Mouse (Mus musculus): ENCODE measurements around the gene Supt16.

Gene Supt16

DNA sequence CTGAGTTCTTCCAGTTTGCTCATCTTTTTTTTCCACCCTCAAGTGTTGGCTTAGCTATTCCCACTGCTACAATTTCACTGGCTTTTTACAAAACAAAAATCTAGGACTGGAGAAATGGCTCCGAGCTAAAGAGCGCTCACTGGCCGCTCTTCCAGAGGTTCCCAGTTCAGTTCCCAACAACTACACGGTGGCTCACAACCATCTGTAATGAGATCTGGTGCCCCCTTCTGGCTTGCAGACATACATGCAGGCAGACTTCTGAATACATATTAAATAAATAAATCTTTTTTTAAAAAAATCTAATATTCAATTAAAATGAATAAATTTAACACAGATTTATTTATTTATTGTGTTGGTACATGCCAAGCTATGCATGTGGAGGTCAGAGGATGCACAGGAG is 50.7 kb downstream of the Supt16 start:
- DNase-seq (ENCODE audit: low spot score) = no peak

DNA sequence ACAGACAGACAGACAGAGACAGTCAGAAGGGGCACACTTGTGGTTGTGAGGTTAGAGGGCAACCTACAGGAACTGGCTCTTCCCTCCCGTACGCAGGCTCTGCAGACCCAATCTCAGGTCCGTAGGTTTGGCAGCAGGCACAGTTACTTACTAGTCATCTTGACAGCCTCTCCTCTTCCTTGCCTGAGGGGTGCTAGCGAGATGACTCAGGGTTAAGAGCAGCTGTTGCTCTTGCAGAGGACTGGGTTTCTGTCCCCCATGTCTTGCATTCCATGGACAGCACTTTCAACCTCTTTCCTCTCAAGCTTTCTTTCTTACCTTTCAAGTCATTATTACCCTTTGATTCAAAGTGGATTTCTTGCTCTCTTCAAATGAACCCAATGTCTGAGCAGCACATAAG is 53.1 kb downstream of the Supt16 start:
- no peak for DNase-seq (ENCODE audit: low spot score)

DNA sequence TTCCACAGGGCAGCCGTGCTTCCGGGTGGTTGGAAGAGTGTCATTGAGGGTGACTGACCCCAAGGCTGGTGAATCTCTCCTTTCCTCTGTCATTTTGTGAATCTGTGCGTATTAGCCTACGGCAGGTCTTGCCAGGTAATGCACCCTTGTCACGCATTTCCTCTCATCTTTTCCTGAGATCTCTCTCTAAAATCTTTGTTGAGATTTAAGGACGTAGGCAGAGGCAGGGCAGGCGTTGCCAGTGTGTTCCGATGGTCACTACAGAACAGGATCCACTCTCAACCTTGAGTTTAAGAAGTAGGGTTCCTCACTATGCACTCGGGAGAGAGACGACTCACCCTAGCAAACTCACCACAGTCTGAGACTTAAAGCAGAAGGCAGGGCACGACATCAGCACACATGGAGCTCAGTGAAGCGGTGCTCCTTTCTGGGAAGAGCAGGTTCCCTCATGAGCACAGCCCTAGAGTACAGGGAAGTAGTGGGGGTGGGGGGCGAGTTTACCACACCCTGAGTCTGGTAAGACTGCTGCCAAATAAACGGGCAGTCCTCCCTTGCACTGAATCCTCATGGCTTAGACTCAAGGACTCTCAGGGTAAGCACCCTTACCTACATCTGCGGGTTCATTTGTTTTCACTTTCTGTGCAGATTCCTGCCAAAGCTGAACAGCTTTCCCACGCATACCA is 55.6 kb downstream of the Supt16 start:
- no peak for DNase-seq (ENCODE audit: low spot score)

DNA sequence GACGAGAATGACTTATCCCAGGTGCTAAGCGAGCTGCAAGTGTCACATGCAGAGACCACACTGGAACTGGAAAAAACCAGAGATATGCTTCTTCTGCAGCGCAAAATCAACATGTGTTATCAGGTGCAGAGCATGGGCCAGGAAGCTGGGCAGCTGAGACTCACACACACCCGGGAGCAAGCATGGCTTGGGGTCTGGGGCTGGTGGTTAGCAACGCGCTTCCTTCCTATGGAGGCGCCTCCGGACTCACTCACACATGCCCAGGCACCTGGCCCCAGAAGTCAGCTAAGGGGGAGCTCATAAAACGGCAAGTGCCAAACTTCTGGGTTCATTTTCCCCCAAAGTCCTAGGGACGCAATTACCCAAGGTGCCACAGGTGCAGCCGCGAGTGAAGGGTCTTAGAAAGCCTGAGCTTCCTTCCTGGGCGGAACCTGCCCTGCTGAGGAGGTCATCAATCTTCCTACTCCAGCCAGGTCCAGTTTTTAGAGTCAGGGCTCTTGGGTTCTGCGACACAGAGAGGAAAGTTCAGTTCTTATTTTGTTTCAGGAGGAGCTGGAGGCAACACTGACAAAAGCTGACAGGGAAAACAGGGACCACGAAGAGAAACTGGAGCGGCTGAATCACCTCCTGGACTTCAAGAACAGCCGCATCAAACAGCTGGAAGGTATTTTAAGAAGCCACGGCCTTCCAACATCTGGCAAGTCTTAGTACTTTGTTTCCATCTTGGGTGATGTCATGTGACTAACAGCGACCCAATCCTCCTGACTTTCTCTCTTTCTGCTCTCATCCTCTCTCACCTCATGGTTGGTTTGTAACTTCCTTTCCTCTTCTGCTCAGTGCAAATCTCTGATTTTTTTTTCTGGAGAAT is 56.4 kb downstream of the Supt16 start:
- DNase-seq (ENCODE audit: low spot score) = no peak

DNA sequence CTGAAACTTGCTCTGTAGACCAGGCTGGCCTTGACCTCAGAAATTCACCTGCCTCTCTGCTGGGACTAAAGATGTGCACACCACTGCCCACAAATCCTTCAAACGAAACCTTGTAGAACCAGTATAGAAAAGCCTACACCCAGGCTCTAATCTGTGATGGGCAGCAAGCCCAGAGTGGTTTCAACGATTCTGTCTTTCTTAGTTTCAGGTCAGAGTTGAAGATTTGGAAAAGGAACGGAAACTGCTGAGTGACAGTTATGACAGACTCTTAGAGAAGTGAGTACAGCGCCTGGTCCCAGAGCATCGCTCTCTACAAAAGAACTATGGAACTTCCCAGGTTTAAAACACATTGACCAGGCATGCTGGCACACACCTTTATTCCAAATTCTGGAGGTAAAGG is 63.6 kb downstream of the Supt16 start:
- DNase-seq (ENCODE audit: low spot score) = no peak

DNA sequence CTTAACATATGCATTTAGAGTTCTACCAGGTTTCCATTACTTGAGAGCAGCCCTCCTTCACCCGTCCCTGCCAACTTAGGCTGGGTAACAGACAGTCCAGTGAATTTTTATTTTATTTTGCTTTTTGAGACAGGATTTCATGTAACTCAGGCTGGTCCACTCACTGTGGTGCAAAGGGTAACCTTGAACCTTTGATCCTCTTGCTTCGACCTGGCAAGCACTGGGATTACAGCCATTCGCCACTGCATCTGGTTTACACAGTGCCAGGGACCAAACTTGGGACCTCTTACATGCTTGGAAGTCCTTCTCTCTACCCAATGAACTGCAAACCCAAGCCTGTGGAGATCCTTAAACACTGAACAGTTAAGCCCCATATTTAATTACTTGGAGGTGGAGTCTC is 72.6 kb downstream of the Supt16 start:
- DNase-seq (ENCODE audit: low spot score) = no peak

DNA sequence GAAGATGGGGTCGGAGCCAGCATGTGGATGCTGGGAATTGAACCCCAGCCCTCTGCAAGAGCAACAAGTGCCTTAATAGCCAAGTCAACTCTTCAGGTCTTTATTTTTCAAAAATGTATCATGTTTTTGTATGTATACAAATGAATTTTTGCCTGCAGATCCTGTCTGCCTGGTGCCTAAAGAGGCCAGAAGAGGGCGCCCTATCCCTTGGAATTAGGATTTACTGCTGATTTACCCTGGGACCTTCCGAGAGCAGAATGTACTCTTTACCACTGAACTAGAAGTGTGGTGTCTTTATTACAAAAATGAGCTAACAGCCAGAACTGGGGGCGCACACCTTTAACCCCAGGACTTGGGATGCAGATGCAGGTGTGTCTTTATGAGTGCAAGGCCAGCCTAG is 73.3 kb downstream of the Supt16 start:
- DNase-seq (ENCODE audit: low spot score) = peak; percentile 44

DNA sequence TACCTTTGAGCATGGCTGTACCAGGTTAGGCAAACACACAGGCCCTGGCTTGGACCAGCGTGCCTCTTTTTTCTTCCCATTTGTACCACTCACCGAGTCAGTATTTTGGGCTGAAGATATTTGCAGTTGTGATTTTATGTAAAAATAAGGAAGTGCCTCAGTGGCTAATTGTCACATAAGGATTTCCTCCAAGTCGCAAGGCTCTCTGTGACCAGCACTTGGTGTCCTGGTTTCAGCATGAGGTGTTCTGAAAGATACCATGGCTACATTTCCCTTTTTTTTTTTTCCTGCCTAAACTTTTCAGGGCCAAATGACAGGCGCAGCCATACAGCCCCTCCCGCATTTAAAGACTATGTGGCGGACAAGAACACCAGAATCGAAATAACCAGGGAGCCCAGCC is 77.0 kb downstream of the Supt16 start:
- DNase-seq (ENCODE audit: low spot score) = no peak

DNA sequence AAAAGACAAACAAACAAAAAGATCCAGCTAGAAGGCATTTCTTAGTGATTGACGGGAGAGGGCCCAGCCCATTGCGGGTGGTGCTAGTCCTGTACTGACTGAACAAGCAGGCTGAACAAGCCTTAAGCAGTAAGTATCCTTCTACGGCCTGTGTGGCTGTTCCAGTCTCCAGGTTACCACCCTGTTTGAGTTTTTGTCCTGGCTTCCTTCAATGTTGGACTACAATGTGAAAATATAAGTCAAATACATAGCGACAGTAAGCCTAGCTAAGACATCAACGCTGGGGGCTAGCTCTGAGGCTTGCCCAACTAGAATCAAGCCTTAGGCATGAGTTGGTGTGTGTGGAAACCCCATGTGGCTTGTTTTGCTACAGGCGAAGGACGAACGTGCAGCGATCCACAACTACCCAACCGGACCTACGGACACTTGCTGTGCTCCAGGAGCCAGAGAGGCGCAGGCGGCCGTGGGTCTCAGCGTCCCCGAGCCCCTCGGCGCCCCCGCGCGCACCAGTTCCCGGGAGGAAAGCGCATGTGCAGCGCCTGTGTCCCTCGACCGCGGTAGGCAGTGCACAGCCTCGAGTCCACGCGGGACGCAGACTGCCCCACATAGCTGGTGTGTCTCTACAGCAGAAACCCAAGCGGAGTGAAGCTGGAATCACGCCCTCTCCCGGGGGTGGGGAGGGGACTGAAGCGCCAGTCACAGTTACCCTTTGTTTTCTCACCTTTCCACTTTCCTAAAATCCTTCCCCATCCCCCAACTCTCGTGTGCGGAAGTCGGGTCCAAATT is 78.2 kb downstream of the Supt16 start:
- peak; percentile 44 for DNase-seq (ENCODE audit: low spot score)

DNA sequence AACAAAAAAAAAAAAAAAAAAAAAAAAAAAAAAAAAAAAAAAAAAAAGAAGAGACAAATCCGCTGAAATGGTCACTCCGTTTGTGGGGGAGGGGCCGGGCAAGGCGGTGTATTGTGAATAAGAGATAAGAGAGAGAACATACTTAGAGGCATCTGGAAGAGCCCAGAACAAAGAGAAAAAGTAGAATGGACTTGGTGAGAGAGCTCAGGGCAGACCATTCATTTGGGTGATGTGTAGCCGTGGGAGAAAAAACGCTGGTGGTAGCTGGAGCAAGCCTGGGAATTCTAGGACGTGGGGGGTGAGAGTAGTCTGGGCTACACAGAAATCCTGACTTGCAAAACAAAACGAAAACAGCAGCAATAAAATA is 78.8 kb downstream of the Supt16 start:
- DNase-seq (ENCODE audit: low spot score) = no peak

DNA sequence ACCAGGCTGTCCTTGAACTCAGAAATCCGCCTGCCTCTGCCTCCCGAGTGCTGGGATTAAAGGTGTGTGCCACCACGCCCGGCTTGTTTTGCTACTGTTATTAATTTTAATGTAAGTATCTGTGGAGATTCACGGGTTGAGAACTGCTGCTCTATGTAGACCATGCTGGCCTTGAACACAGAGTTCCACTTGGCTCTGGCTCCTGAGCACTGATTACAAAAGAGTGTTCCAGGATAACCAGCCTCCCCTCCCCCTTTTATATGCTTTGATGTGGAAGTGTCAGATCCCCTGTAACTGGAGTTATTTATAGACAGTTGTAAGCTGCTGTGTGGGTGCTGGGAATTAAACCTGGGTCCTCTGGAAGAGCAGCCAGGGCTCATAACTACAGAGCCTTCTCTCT is 80.0 kb downstream of the Supt16 start:
- DNase-seq (ENCODE audit: low spot score) = no peak

DNA sequence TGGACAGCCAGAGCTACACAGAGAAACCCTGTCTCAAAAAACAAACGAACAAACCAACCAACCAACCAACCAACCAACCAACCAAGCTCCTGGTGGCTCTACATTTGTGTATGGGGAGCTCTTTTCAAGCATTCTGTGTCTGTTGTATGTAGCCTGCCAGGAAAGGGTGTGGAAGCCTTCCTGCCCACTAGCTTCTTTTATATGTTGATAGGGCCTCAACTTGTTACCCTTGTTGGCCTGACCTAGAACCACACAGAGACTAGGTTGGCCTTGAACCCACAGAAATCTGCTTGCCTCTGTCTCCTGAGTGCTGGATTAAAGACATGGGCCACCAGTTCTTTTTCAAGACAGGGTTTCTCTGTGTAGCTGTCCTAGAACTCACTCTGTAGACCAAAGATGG is 83.1 kb downstream of the Supt16 start:
- DNase-seq (ENCODE audit: low spot score) = no peak
